10 mouse cellular contexts compared by ENCODE assay signal in the genomic region with DNA sequence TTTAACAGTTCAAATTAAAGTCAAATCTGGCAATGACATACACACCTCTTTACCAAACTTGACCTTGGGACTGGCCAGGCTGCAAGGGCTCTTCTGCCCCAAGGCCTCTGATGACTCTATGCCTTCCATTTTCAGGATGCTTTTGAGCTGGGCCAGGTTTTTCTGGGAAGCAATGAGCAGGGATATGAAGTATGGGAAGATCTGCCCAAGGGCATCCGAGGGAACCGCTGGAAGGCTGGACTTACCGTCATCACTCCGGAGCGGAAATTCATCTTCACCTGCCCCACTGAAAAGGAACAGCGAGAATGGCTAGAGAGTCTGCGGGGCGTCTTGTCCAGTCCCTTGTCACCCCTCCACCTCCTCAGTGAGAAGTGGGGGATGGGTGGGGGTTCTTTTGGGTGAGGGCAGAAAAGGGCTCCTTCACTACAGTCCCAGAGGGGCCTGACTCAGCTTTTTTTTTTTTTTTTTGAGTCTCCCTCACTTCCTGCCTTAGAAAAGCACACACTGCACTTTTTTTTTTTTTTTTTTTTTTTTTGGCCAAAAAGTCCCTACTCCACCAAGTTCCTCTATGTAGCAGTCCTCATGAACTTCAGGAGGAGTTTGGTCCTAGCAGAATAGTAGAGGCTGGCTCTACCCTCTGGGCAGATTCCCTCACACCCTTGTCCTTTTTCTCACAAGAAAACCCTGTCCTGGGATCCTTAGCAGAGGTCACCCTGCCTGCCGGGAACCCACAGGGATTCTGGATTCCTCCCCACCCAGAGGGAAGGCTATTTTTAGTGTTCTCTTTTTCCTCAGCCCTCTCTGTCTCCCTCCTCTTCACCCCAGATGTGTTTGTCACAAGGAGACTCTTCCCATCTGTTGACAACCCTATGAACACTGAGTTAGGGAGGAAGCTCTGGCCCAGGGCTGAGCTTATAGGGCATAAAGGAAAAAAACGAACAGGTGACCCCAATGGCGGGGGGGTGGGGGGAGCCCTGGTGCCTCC. TPM values are rescaled to one million over a fixed set of nuclear protein-coding genes. Genes with fewer than 3 reads are reported as not detected.
DNase-seq lines count a peak whose midpoint lies in the region; ATAC-seq and TF ChIP-seq lines count a peak whose summit lies in the region.
"Had no signal": no experiment of that assay in that cellular context is flagged by ENCODE, and none has a peak within 500 bp of the region (broad histone marks: within the 10 kb centered on the region; RNA-seq: fewer than 3 reads in every experiment).

No protein-coding gene starts in this region.

- H3K4me3 ChIP-seq in liver, embryonic 12.5 days = no peak overlapping the region
- H3K4me3 ChIP-seq in bone marrow, adult 2 months (replicated peaks; ENCODE audit: control insufficient read depth, low read depth, low read length) = no peak overlapping the region
- H3K4me3 ChIP-seq in hindbrain, embryonic 14.5 days (replicated peaks; ENCODE audit: low read length) = no peak overlapping the region
- H3K4me3 ChIP-seq: hindbrain, embryonic 15.5 days had no signal

- intact Hi-C loops in gastrocnemius, postnatal 14 days (cut with DNase I; ENCODE audit: low total_unique reads) = no loop called here

- H3K27ac ChIP-seq in liver, embryonic 12.5 days = 0 out of 2 replicates have a peak overlapping the region, but pooled peaks have one; percentile 5
- peak overlapping the region; percentile 32; the same call in 1 of the 2 replicates for H3K27ac ChIP-seq in bone marrow, adult 2 months (ENCODE audit: control insufficient read depth, insufficient read depth, low read depth, low read length, poor library complexity)
- H3K27ac ChIP-seq in hindbrain, embryonic 14.5 days = no peak overlapping the region
- H3K27ac ChIP-seq: hindbrain, embryonic 15.5 days had no signal

- H3K36me3 ChIP-seq in liver, embryonic 12.5 days = no peaks in the 10 kb centered on the region
- H3K36me3 ChIP-seq in hindbrain, embryonic 14.5 days (replicated peaks; ENCODE audit: control insufficient read depth, insufficient read depth) = no peaks in the 10 kb centered on the region
- H3K36me3 ChIP-seq: hindbrain, embryonic 15.5 days had no signal

- H3K4me2 ChIP-seq in liver, embryonic 12.5 days = no peak overlapping the region
- no peak overlapping the region for H3K4me2 ChIP-seq in hindbrain, embryonic 14.5 days (replicated peaks)
- H3K4me2 ChIP-seq: hindbrain, embryonic 15.5 days; midbrain, embryonic 11.5 days had no signal

- TF ChIP-seq CTCF in bone marrow, adult 2 months (IDR thresholded peaks at IDR 0.05; ENCODE audit: control insufficient read depth, insufficient read depth, low read length) = no peak

- H3K27me3 ChIP-seq in liver, embryonic 12.5 days (replicated peaks) = peaks cover 3% of the 10 kb centered on the region; the same call in 1 of the 2 replicates
- H3K27me3 ChIP-seq in hindbrain, embryonic 14.5 days (ENCODE audit: control insufficient read depth, insufficient read depth, low read length) = no peaks in the 10 kb centered on the region; the same call in 1 of the 2 replicates
- H3K27me3 ChIP-seq: hindbrain, embryonic 15.5 days had no signal

- ATAC-seq in liver, embryonic 12.5 days = 0 out of 2 replicates have a peak, but pooled peaks have one; percentile 8
- ATAC-seq in megakaryocyte, adult 5-6 weeks (ENCODE audit: poor library complexity, severe bottlenecking) = peak; percentile 57
- ATAC-seq in hindbrain, embryonic 14.5 days (ENCODE audit: low FRiP score) = no peak

- no peak for TF ChIP-seq POLR2A in bone marrow, adult 2 months (IDR thresholded peaks at IDR 0.05; ENCODE audit: borderline replicate concordance, control insufficient read depth, low read depth, low read length)

- H3K9me3 ChIP-seq in liver, embryonic 12.5 days (replicated peaks) = no peaks in the 10 kb centered on the region
- H3K9me3 ChIP-seq in hindbrain, embryonic 14.5 days (ENCODE audit: control insufficient read depth, low read length) = no peaks in the 10 kb centered on the region
- H3K9me3 ChIP-seq: hindbrain, embryonic 15.5 days had no signal

- WGBS in liver, embryonic 12.5 days (ENCODE audit: insufficient replicate concordance) = 58% methylated on average over 11 of the region's 11 CpGs
- WGBS in bone marrow, adult 2 months = 55% methylated on average over 11 of the region's 11 CpGs
- WGBS in hindbrain, embryonic 14.5 days = 80% methylated on average over 11 of the region's 11 CpGs

- DNase-seq in frontal cortex, postnatal 10 days (ENCODE audit: low spot score in 2 of 2) = peak; percentile 20 to 33
- DNase-seq in frontal cortex, postnatal 25 days (ENCODE audit: low spot score in 2 of 2) = no peak
- DNase-seq in liver = no peak
- DNase-seq in gastrocnemius, postnatal 14 days = no peak
- no peak for DNase-seq in hindbrain, embryonic 14.5 days (ENCODE audit: low spot score)

- 0 out of 2 replicates have a peak, but pooled peaks cover 4% of the 10 kb centered on the region for H3K4me1 ChIP-seq in liver, embryonic 12.5 days
- H3K4me1 ChIP-seq in bone marrow, adult 2 months (ENCODE audit: control insufficient read depth, insufficient read depth, low read length) = peaks cover 1% of the 10 kb centered on the region; the same call in 1 of the 2 replicates
- no peaks in the 10 kb centered on the region for H3K4me1 ChIP-seq in hindbrain, embryonic 14.5 days (replicated peaks; ENCODE audit: control insufficient read depth, insufficient read depth, low read length)
- H3K4me1 ChIP-seq: hindbrain, embryonic 15.5 days had no signal

- no peak overlapping the region for H3K9ac ChIP-seq in liver, embryonic 12.5 days
- no peak overlapping the region for H3K9ac ChIP-seq in hindbrain, embryonic 14.5 days
- H3K9ac ChIP-seq: hindbrain, embryonic 15.5 days had no signal

RNA-seq across cellular contexts. Expression of a gene that starts 6.4 kb away (rescaled TPM):
- polyA plus RNA-seq in liver, embryonic 12.5 days (2016; fragmentation: Nextera tagmentation; extraction: Ambion mirVana) = 4.2 and 5.0 TPM in 2 replicates
- polyA plus RNA-seq in bone marrow, adult 2 months (2011; ENCODE audit: insufficient read depth, insufficient read length, low replicate concordance, missing spikeins) = 2.3 and 6.0 TPM in 2 replicates
- 4.8 and 9.1 TPM in 2 replicates for total RNA-seq in megakaryocyte, adult 5-6 weeks (2015)
- 4.4 and 4.7 TPM in 2 replicates for total RNA-seq in megakaryocyte, adult 5-6 weeks (2017)
- total RNA-seq in gastrocnemius, postnatal 14 days (2021) = 1 to 10 TPM; 3.6 to 3.7 TPM
- 3.4 and 3.7 TPM in 2 replicates for polyA plus RNA-seq in hindbrain, embryonic 14.5 days (2014; fragmentation: Nextera tagmentation; extraction: Ambion mirVana)

RNA-seq across cellular contexts. Expression of a gene that starts 23.3 kb away (rescaled TPM):
- polyA plus RNA-seq in liver, embryonic 12.5 days (2016; fragmentation: Nextera tagmentation; extraction: Ambion mirVana) = 2.7 and 2.8 TPM in 2 replicates
- polyA plus RNA-seq in bone marrow, adult 2 months (2011; ENCODE audit: insufficient read depth, insufficient read length, low replicate concordance, missing spikeins) = 2.5 and 4.8 TPM in 2 replicates
- 2.7 and 3.7 TPM in 2 replicates for total RNA-seq in megakaryocyte, adult 5-6 weeks (2015)
- total RNA-seq in megakaryocyte, adult 5-6 weeks (2017) = 4.2 and 5.8 TPM in 2 replicates
- total RNA-seq in gastrocnemius, postnatal 14 days (2021) = 10 to 100 TPM in 1 of 2 experiments, 1 to 10 TPM in 1; 7.4 to 10.7 TPM
- polyA plus RNA-seq in hindbrain, embryonic 14.5 days (2014; fragmentation: Nextera tagmentation; extraction: Ambion mirVana) = 3.4 and 3.6 TPM in 2 replicates

RNA-seq across cellular contexts. Expression of a gene that starts 31.6 kb away (rescaled TPM):
- polyA plus RNA-seq in liver, embryonic 12.5 days (2016; fragmentation: Nextera tagmentation; extraction: Ambion mirVana) = 36.7 and 36.9 TPM in 2 replicates
- polyA plus RNA-seq in bone marrow, adult 2 months (2011; ENCODE audit: insufficient read depth, insufficient read length, low replicate concordance, missing spikeins) = 10.1 and 15.5 TPM in 2 replicates
- 42.5 and 45.0 TPM in 2 replicates for total RNA-seq in megakaryocyte, adult 5-6 weeks (2015)
- total RNA-seq in megakaryocyte, adult 5-6 weeks (2017) = 34.6 and 37.8 TPM in 2 replicates
- 10 to 100 TPM; 38.6 to 38.9 TPM for total RNA-seq in gastrocnemius, postnatal 14 days (2021)
- polyA plus RNA-seq in hindbrain, embryonic 14.5 days (2014; fragmentation: Nextera tagmentation; extraction: Ambion mirVana) = 79.0 and 90.3 TPM in 2 replicates

RNA-seq across cellular contexts. Expression of a gene that starts 35.2 kb away (rescaled TPM):
- polyA plus RNA-seq in liver, embryonic 12.5 days (2016; fragmentation: Nextera tagmentation; extraction: Ambion mirVana) = 18.2 and 22.4 TPM in 2 replicates
- 2.0 and 5.3 TPM in 2 replicates for polyA plus RNA-seq in bone marrow, adult 2 months (2011; ENCODE audit: insufficient read depth, insufficient read length, low replicate concordance, missing spikeins)
- 9.7 and 11.4 TPM in 2 replicates for total RNA-seq in megakaryocyte, adult 5-6 weeks (2015)
- total RNA-seq in megakaryocyte, adult 5-6 weeks (2017) = 10.4 and 11.4 TPM in 2 replicates
- 10 to 100 TPM; 20.4 to 20.7 TPM for total RNA-seq in gastrocnemius, postnatal 14 days (2021)
- 19.9 and 24.3 TPM in 2 replicates for polyA plus RNA-seq in hindbrain, embryonic 14.5 days (2014; fragmentation: Nextera tagmentation; extraction: Ambion mirVana)

Comparison
In these comparisons a context has a peak if more than half of its experiments do, and no peak if none do; other contexts are left out.
1. DNase-seq: peak in frontal cortex, postnatal 10 days (2 of 2); none in frontal cortex, postnatal 25 days (0 of 2), liver (single experiment), gastrocnemius, postnatal 14 days (single experiment) and hindbrain, embryonic 14.5 days (single experiment).